Comparison of ENCODE assay signal across 9 mouse cellular contexts in genomic region chr6:7882520-7882919, GRCm38 (mm10). TPM values are rescaled to one million over a fixed set of nuclear protein-coding genes. Genes with fewer than 3 reads are reported as not detected.
DNase-seq lines count a peak whose midpoint lies in the region; ATAC-seq lines count a peak whose summit lies in the region.
"Had no signal": no experiment of that assay in that cellular context is flagged by ENCODE, and none has a peak within 500 bp of the region (broad histone marks: within the 10 kb centered on the region; RNA-seq: fewer than 3 reads in every experiment).

No protein-coding gene starts in this region.

- no peak for ATAC-seq in megakaryocyte, adult 5-6 weeks (ENCODE audit: poor library complexity, severe bottlenecking)
- ATAC-seq: hindbrain, embryonic 16.5 days had no signal

- DNase-seq in 3134 (ENCODE audit: extremely low read depth, insufficient read length, low spot score): peak; percentile 73
- peak; percentile 3 for DNase-seq in Muller cell, postnatal 12 days (ENCODE audit: inconsistent ontology term)
- peak; percentile 51 for DNase-seq in gastrocnemius, postnatal 25 days
- peak; percentile 51 for DNase-seq in kidney, postnatal 10 days
- no peak for DNase-seq in right cerebral cortex, postnatal 4 days
- no peak for DNase-seq in cerebellum, adult 9-11 months
- DNase-seq in embryo, embryonic 9.5 days (ENCODE audit: extremely low spot score): no peak

RNA-seq across cellular contexts. Expression of gene C1galt1, which starts 37.9 kb away (rescaled TPM):
- total RNA-seq in gastrocnemius, postnatal 25 days (2021): 10 to 100 TPM; 13.4 to 14.0 TPM
- total RNA-seq in megakaryocyte, adult 5-6 weeks (2015): 31.7 and 35.6 TPM in 2 replicates
- total RNA-seq in megakaryocyte, adult 5-6 weeks (2017): 19.5 and 26.2 TPM in 2 replicates

Comparison
In these comparisons a context has a peak if more than half of its experiments do, and no peak if none do; other contexts are left out.
1. DNase-seq: peak in 3134 (single experiment), Muller cell, postnatal 12 days (single experiment), gastrocnemius, postnatal 25 days (single experiment) and kidney, postnatal 10 days (single experiment); none in right cerebral cortex, postnatal 4 days (single experiment), cerebellum, adult 9-11 months (single experiment) and embryo, embryonic 9.5 days (single experiment).